Mouse (Mus musculus): ENCODE results near the gene Gm16253.
A peak's percentile ranks its signal among the peaks of the same experiment; 100 is the strongest.

Gm16253 gene

DNA sequence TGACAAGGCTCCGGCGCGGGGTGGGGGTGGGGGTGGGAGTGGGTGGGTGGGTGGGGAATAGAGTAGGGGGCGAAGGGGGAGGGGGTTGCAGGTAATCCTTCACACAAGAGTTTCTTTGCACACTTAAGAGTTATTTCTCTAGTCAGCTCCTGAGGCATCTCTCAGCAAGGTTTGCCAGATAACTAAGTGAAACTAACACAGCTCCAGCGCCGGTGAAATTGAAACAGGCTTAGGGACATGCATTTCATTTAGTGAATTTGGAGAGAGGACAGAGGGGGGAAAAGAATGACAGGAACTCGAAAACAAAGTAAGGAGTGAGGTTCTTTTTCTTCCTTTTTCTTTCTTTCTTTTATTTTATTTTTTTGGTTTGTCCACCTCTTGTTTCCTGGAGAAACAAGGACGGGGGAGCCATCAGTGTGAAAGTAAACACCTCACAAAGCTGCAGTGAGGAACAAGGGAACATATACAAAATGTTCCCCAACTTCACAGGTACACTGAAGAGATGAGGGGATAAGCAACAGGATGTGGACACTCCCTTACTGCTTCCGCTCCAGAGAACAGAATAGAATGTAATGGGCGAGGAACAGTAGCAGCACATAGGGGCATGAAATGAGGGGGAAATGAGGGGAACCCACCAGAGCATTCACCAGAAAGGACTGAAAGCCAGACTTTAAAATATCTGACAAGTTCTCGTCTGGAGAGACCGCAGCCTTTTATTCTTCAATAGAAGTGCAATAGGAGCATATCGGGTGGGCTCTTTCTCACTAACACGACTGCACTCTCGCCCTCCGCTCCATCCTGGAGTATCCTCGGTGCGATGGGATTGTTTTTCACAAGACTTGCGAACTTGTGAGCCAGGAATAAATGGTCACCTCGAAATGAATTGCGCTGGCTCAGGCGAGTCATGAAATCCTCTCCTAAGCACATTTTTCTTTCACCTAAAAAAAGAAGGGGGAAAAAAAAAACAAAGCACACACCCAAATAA is 19.8 kb upstream of the Gm16253 start:
- no peak for ATAC-seq (ENCODE audit: insufficient number of reproducible peaks, low FRiP score, low TSS enrichment)

DNA sequence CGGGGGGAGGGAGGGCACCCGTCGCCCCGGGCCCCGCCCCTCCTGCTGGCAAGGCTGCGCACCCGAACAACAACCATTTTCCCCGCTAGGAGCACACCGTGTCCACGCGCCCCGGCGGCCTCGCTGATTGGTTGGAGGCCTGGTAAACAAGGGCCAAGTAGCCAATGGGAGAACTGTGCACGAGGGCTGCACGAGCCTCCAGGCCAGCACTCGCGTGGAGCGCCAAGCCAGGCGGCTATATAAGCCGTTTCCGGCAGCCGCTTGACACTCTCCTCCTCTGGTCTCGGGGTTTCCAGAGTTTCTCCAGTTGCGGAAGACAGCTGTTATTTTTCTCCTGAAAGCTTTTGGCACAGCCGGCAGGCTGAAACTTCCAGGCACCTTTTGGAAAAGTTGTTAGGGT is 19.1 kb upstream of the Gm16253 start, which contains the start of gene Txnip:
Gene Txnip (plus strand): TSS at position 264 of the 400 bp plus-strand sequence.
- ATAC-seq (ENCODE audit: insufficient number of reproducible peaks, low FRiP score, low TSS enrichment) = peak; percentile 99

DNA sequence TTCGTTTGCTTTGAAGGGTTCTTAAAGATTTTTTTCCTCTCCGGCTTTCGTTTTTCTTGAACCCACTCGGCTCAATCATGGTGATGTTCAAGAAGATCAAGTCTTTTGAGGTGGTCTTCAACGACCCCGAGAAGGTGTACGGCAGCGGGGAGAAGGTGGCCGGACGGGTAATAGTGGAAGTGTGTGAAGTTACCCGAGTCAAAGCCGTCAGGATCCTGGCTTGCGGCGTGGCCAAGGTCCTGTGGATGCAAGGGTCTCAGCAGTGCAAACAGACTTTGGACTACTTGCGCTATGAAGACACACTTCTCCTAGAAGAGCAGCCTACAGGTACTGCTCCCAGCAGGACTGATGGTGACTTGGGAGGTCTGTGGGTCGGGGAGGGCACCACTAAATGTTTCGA is 18.6 kb upstream of the Gm16253 start:
- no peak for ATAC-seq (ENCODE audit: insufficient number of reproducible peaks, low FRiP score, low TSS enrichment)

DNA sequence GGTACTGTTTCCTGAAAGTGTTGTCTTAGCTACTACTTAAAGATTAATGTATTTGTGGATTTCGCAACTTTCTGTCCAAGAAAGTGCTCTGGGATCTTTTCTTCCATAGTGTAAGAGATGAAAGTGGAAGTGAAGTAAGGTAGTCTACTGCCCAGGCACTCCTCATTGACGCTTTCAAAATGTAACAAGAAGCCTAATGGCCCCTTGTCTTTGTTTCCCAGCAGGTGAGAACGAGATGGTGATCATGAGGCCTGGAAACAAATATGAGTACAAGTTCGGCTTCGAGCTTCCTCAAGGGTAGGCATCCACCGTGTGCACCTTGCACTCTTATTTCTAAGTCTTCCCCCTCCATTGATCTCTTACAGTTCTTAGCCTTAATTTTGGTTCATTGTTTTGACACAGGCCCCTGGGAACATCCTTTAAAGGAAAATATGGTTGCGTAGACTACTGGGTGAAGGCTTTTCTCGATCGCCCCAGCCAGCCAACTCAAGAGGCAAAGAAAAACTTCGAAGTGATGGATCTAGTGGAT is 18.1 kb upstream of the Gm16253 start:
- ATAC-seq (ENCODE audit: insufficient number of reproducible peaks, low FRiP score, low TSS enrichment) = no peak

DNA sequence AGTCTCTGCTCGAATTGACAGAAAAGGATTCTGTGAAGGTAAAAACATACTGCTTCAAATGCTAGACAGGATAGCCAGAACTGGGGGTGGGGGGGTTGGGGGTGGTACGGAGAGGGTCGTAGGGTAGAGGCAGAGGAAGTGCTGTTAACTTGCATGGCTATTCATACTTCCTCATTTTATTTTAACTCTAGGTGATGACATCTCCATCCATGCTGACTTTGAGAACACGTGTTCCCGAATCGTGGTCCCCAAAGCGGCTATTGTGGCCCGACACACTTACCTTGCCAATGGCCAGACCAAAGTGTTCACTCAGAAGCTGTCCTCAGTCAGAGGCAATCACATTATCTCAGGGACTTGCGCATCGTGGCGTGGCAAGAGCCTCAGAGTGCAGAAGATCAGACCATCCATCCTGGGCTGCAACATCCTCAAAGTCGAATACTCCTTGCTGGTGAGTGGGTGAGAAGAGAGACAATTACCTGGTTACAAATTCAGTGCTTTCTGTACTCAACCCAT is 17.3 kb upstream of the Gm16253 start:
- ATAC-seq (ENCODE audit: insufficient number of reproducible peaks, low FRiP score, low TSS enrichment) = no peak

- no peak for ATAC-seq (ENCODE audit: insufficient number of reproducible peaks, low FRiP score, low TSS enrichment)
Measured at GRCm38 (mm10) chr3:96559911-96560850, 16.6 kb upstream of the Gm16253 start.

- no peak for ATAC-seq (ENCODE audit: insufficient number of reproducible peaks, low FRiP score, low TSS enrichment)
Measured at GRCm38 (mm10) chr3:96560881-96561668, 15.7 kb upstream of the Gm16253 start.

- ATAC-seq (ENCODE audit: insufficient number of reproducible peaks, low FRiP score, low TSS enrichment) = no peak
Measured at GRCm38 (mm10) chr3:96561946-96562681, 14.7 kb upstream of the Gm16253 start.

GRCm38 (mm10) chr3:96563267-96563666 is 13.5 kb upstream of the Gm16253 start:
- no peak for ATAC-seq (ENCODE audit: insufficient number of reproducible peaks, low FRiP score, low TSS enrichment)

DNA sequence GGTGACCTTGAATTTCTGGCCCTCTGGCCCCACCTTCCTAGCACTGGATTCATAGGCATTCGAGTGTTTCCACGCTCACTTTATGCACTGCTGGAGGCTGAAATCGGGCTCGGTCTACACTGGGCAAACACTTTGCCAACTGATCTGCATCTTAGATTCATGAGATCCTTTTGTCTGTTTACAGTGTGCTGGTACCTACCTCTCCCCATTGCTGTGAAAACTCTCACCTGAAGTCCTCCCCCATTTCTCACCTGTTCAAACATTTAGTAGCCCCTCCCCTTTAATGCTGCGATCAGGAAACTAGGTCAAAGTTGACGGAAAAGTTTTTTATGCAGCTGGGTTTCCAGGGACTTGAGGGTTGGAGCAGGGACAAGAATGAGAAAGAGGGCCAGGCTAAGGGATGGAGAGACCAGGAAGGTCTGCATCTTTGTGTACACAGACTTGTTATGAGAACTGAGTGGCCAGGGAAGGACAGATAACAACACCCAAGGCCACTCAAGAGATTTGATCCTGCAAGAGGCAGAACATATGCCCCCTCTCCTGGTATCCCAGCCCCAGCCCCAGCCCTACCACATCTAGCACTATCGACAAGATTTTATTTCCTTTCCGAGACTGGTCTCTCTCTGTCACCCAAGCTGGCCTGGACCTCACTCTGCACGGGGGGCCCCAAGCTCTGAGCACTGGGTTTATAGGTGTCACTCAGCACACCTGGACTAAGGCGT is 12.7 kb upstream of the Gm16253 start:
- no peak for ATAC-seq (ENCODE audit: insufficient number of reproducible peaks, low FRiP score, low TSS enrichment)

DNA sequence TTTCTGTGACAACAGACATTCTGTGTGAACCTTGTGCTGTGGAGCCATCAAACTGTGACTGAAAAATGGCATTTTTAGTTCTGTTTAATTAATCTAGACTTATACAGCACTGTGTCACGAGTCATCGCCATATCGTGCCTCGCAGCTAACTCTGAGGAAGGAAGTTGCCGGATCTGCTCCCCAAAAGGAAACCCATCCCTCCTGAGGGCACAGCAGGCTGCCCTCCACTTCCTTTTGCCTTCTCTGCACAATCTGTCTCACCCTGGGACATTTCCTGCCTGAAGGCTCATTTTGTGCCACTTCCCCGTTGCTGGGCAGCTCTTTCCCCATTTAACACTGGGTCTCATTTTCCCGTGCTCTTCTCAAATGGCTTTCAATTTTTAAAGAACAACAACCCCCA is 12.2 kb upstream of the Gm16253 start:
- ATAC-seq (ENCODE audit: insufficient number of reproducible peaks, low FRiP score, low TSS enrichment) = no peak

DNA sequence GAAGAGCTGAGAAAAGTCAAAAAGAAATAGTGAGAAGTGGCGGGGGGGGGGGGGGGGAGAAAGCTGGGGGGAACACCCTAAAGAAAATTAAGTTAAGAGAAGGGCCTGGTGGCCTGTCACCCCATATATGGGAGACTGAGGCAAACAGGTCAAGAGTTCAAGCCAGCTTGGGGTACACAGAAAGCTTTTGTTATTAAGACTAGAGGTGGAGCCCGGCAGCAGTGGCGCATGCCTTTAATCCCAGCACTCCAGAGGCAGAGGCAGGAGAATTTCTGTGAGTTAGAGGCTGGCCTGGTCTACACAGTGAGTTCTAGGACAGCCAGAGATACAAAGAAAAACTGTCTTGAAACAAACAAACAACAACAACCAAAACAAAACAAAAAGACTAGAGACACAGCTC is 11.7 kb upstream of the Gm16253 start:
- no peak for ATAC-seq (ENCODE audit: insufficient number of reproducible peaks, low FRiP score, low TSS enrichment)

GRCm38 (mm10) chr3:96566661-96567450 is 9.9 kb upstream of the Gm16253 start:
- no peak for ATAC-seq (ENCODE audit: insufficient number of reproducible peaks, low FRiP score, low TSS enrichment)

- no peak for ATAC-seq (ENCODE audit: insufficient number of reproducible peaks, low FRiP score, low TSS enrichment)
Measured at GRCm38 (mm10) chr3:96568605-96569004, 8.2 kb upstream of the Gm16253 start.

DNA sequence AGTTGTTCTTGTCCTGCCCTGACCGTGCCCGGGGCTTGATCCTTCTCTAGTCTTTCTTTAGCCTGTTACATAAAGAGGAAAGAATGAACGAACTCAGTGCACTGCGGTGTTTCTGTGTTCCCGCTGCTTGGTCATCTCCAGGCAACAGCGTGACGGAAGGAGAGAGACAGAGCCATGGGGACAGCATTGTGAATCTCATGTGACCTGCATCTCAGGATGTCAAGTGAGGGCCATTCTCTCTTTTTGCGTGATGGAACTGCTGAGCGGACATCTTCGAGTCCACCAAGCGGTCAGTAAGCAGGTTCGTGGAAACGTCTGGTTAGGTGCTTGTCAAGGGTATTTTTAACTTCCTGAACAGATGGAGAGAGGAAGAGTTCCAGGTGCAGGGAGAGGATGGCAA is 7.3 kb upstream of the Gm16253 start:
- no peak for ATAC-seq (ENCODE audit: insufficient number of reproducible peaks, low FRiP score, low TSS enrichment)

GRCm38 (mm10) chr3:96569966-96570605 is 6.7 kb upstream of the Gm16253 start:
- no peak for ATAC-seq (ENCODE audit: insufficient number of reproducible peaks, low FRiP score, low TSS enrichment)

GRCm38 (mm10) chr3:96570643-96571042 is 6.1 kb upstream of the Gm16253 start:
- no peak for ATAC-seq (ENCODE audit: insufficient number of reproducible peaks, low FRiP score, low TSS enrichment)
